Mouse (Mus musculus) bone marrow macrophage, adult 2 months (primary cell): ENCODE data around the gene Imp3.

Experiments
- CTCF ChIP-seq: IDR thresholded peaks from 2 replicates; pipeline ENCODE4 v1.5.1; 2012; ENCODE audit warnings: low read depth, mild to moderate bottlenecking, low read length, moderate library complexity
- POLR2A ChIP-seq: IDR thresholded peaks from 2 replicates; pipeline ENCODE4 v1.6.1; 2012; ENCODE audit warnings: mild to moderate bottlenecking, low read depth, low read length, borderline replicate concordance

- TF ChIP-seq CTCF = no peak
- no peak for TF ChIP-seq POLR2A
These were observed 49.7 kb upstream of the Imp3 start for GRCm38 (mm10) chr9:56887581-56887980.
